Mouse (Mus musculus) heart, postnatal 10 days (tissue): Measurements from ENCODE around the gene Pcif1. TPM values are rescaled to one million over a fixed set of nuclear protein-coding genes. Genes with fewer than 3 reads are reported as not detected.
"Not testable (repeated sequence)": the region's sequence is repeated elsewhere in the genome, so short reads cannot be mapped to it uniquely, and the experiment has no call there.

Source experiments
- DNase-seq, 2 experiments: peaks; one replicate each; pipeline ENCODE4 v3.0.0; 2021
- intact Hi-C: fragments of 180-260 bp; cut with DNase I; formaldehyde crosslinking; loops from one replicate; pipeline ENCODE4 v1.15.1; 2025
- total RNA-seq, 2 experiments: library from RNA; stranded (reverse); gene quantifications; 2 replicates each; pipeline ENCODE4 v1.2.3; 2021

Pcif1 gene
- total RNA-seq, 2 experiments from 2014 or later: 42.2 to 45.1 TPM

GRCm38 (mm10) chr2:164863411-164863810, 15.7 kb upstream of the Pcif1 start:
- intact Hi-C loops, DNase-seq: not testable (repeated sequence)

GRCm38 (mm10) chr2:164864593-164864992, 14.5 kb upstream of the Pcif1 start:
- no peak for DNase-seq
- intact Hi-C loops: no loop called here

GRCm38 (mm10) chr2:164866741-164867551, 12.2 kb upstream of the Pcif1 start:
- peak; percentile 94 for DNase-seq
- intact Hi-C loops: no loop called here

GRCm38 (mm10) chr2:164867566-164867965, 11.5 kb upstream of the Pcif1 start:
- intact Hi-C loops: no loop called here
- DNase-seq: no peak

DNA sequence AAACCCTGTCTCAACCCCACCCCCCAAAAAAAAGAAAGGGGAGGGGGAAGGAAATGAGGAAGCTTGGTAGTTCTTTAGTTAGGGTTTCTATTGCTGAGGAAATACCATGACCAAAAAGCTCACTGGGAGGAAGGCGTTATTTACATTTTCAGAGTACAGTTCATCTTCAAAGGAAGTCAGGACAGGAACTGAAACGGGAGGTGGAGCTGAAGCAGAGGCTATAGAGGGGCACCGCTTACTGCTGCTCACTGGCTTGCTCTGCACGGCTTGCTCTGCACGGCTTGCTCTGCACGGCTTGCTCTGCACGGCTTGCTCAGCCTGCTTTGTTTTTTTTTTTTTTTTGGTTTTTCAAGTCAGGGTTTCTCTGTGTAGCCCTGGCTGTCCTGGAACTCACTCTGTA, 10.6 kb upstream of the Pcif1 start:
- intact Hi-C loops: no loop called here

DNA sequence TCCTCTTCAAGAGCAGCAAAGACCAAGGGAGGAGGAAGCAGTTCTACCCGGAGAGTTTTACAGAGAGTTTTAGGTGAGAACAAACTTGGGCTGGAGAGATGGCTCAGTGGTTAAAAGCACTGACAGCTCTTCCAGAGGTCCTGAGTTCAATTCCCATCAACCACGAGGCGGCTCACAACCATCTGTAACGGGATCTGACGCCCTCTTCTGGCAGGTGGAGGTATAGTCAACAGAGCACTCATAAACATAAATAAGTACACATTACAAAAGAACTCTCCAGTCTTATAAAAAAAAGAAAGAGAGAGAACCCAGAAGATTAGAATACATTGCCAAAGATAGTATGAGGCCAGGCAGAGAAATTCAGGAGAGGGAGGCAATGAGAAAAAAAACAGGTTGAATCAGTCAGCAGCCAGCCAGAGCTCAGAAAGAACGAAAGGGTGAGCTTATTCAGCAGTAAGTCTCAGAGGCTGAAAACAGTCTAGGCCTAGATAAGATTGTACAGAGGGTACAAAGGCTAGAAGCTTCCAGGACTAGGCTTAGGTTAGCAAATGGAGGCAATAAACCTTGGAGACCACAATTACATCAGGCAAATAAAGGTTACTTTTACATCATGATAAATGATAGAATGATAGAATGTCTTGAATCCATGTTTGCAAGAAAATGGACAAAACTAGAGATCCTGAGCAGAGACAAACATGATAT, 7.4 kb upstream of the Pcif1 start:
- intact Hi-C loops: no loop called here

More for the DNA sequence above, 10.6 kb upstream of the Pcif1 start:
- DNase-seq: no peak

DNA sequence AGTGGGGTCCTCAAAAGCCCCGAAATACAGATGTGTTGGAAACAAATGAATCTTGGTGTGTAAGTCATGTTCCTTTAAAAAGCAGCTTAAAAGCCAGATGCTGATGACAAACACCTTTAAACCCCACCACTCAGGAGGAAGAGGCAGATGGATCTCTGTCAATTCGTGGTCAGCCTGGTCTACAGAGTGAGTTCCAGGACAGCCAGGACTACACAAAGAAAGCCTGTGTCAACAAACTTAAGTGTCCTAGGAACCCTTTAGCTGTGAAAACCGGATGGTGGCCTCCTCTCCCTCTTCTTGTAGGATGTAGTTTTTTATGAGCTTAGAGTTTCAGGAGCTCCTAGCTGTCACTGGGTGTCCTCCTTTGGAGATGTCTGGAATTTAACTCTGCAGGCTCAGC, 5.5 kb upstream of the Pcif1 start:
- DNase-seq: no peak
- intact Hi-C loops: no loop called here

More for the DNA sequence above, 7.4 kb upstream of the Pcif1 start:
- no peak for DNase-seq

- intact Hi-C loops: no loop called here
- peak; percentile 69 to 71 for DNase-seq
Measured at GRCm38 (mm10) chr2:164874239-164874769, 4.8 kb upstream of the Pcif1 start.

- DNase-seq, intact Hi-C loops: not testable (repeated sequence)
Measured at GRCm38 (mm10) chr2:164875648-164876047, 3.5 kb upstream of the Pcif1 start.

GRCm38 (mm10) chr2:164877376-164878215, 1.5 kb upstream of the Pcif1 start:
- intact Hi-C loops, DNase-seq: not testable (repeated sequence)

DNA sequence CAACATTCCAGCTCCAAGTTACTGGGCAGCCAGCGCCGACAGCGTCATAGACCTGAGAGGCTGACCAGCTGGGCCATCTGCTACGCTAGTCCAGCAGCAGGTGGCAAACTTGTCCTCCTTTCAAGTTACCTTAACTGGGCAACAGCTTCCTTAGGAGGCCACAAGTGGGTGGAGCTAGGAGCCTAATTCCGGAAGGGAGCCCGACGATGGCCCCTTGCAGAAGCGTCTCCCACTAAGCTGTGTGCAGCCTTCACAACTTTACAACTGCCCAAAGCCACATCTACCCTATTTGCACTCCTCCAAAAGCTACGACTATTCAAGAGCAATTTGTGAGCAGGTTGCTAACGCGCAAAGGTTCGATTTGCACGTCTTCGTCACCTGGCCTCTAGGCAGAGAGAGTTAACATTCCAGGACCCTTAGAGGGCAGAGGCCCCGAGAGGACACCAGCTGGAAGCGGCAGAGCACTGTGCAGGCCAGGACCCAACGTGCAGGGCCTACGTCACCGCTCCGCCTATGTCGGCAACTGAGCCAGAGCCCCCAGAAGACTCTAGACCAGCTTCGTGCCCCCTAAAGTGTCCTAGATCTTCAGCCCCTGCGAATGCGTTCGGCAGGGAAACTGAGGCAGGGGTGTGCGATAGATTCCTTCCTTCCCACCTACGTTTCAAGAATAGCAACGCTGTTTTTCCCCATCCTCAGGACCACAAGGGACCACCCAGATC, 436 bp upstream of the Pcif1 start:
- peak; percentile 73 to 76 for DNase-seq
- intact Hi-C loops: loop anchor here (1.0 kb wide), 1 partner anchor 45 kb away; the partner anchor contains the start of gene Neurl2

DNA sequence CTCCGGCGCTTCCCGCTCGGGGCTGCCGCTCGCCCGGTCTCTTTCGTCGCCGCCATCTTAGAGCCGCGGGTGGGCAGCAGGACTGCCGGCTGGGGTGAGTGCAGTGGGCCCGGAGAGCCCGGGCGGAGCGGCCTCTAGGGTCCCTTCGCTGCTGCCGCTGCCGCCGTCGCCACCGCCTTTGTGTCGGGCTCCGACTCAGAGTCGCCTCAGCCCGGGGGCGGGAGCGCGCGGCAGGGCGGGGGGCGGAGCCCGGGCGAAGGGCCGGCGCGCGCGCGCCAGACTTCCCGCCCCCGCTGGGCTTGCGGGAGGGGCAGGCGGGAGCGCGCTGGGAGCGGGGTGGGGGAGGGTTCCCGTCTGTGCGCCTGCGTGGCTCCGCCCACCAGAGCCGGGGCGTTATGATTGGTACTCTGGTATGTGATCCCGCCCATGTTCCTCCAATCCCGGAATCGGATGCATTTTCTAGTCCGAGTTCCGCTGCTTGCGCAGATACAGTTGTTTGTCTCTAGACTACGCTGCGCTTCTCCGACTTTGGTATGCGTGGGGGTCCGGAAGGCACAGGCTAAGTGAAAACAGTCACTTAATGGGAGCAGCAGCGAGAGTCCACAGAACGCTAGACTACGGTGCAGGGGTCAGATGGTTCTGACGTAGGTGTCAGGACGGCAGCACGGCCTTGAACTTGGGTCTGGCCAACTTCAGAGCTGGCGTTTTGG, 619 bp downstream of the Pcif1 start:
- intact Hi-C loops: loop anchor here (1.0 to 2.0 kb wide), 2 partner anchors 23 to 46 kb away; partner anchors contain the start of genes Neurl2 and Pltp
- peak; percentile 94 to 95 for DNase-seq

DNA sequence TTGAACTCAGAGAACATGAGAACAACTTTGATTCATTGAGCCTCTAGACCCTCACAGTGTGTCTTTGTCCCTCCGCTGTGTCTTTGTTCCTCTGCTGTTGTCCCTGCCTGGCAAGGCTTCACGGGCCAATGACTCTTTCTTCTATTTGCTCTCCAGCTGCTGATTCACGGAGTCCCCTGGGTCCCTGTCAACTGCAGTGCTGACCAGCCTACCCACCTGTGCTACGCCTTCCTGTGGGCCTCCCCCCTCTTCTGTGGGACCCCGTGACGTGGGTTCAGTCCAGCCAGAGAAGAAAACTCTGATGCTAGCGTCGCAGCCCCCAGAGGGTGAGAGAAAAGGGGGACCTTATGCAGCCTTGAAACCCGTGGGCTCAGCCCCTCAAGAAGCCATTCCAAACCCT, 3.5 kb downstream of the Pcif1 start:
- intact Hi-C loops: loop anchor here (2.0 kb wide), 1 partner anchor 18 kb away; no protein-coding TSS in a partner anchor
- DNase-seq: no peak

DNA sequence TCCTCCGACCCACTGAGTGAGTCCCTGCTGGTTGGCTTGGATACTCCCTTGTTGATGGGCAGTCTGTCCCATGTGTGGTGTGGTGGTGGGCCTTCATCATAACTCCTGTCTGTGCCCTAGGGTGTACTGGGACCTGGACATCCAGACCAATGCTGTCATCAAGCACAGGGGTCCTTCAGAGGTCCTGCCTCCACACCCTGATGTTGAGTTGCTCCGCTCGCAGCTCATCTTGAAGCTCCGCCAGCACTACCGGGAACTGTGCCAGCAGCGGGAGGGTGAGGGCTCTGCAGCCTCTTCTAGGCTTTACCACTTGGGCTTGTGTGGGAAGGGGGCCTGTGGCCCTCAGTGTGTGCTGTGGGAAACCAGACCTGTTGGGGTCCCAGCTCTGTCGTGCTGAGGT, 6.7 kb downstream of the Pcif1 start:
- peak; percentile 86 to 90 for DNase-seq

DNA sequence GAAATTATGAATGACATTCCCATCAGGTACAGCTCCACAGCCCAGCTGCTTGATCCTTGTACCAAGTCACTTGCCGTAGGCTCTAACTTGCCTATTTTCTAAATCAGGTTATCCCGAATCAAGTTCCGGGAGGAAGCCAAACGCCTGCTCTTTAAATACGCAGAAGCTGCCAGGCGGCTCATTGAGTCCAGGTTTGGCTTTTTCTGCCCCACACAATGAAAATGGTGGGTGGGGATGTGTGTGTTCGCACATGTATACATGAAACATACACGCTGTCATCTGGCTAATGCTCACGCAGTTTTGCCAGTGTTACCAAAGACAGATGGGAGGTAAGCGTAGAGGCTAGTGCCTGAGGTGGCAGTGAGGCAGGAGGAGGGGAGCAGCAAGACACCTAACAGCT, 7.5 kb downstream of the Pcif1 start:
- intact Hi-C loops: no loop called here
- no peak for DNase-seq

More for the DNA sequence above, 6.7 kb downstream of the Pcif1 start:
- intact Hi-C loops: no loop called here

DNA sequence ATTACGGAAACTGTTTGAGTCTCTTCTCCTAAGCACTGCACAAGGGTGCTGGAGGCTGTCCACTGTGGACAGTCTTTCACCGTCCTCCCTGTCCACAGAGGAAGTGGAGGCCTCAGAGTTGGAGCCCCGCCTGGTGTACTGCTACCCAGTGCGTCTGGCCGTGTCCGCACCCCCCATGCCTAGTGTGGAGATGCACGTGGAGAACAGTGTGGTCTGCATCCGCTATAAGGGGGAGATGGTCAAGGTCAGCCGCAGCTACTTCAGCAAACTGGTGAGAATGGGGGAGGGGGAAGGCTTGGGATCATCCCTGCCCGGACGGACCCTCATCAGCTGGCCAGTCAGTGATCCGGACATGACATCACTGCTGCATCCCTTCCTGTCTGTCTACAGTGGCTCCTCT, 9.9 kb downstream of the Pcif1 start:
- intact Hi-C loops: no loop called here
- DNase-seq: no peak

GRCm38 (mm10) chr2:164889960-164890359, 10.9 kb downstream of the Pcif1 start:
- DNase-seq: no peak
- intact Hi-C loops: no loop called here

GRCm38 (mm10) chr2:164890411-164891049, 11.4 kb downstream of the Pcif1 start:
- intact Hi-C loops: no loop called here
- DNase-seq: no peak
